Mouse (Mus musculus) granulocyte monocyte progenitor cell, adult 5-6 weeks (primary cell): Measurements from ENCODE around the gene Cadm2. TPM values are rescaled to one million over a fixed set of nuclear protein-coding genes. Genes with fewer than 3 reads are reported as not detected.

Experiments used
- ATAC-seq: replicated peaks from 2 replicates; pipeline ENCODE4 v1.8.0; 2016; ENCODE audit warnings: mild to moderate bottlenecking, moderate TSS enrichment, inconsistent platforms; ENCODE audit not compliant: poor library complexity, severe bottlenecking
- total RNA-seq, 2 experiments: library from RNA; stranded (forward) in 1 of 2; stranded (reverse) in 1 of 2; fragments of 200-712, 200-1000 nt in 1 of 2; fragments of >200 nt in 1 of 2; fragmentation: Nextera tagmentation in 1 of 2; gene quantifications; 2 replicates each; pipeline ENCODE4 v1.2.3; 2014 to 2017

Gene Cadm2
- total RNA-seq, 2 experiments from 2014 or later, result not detected

DNA sequence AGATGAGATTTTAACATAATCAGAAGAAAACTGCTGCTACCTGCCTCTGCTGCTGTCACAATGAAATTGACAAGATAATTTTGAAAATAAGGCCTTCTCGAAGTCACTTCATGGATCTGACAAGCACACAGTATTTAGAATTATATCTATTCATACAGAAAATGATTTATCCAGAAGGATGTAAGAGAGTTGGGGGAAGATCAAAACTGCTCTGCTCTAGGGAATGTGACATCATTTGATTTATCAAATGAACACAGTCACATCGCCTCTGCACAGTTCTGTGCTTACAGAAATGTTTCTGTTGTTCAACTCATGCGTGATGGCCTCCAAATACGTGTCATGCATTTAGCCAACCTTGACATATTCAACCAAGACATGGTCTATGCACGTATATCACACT, 437.8 kb downstream of the Cadm2 start:
- no peak for ATAC-seq

DNA sequence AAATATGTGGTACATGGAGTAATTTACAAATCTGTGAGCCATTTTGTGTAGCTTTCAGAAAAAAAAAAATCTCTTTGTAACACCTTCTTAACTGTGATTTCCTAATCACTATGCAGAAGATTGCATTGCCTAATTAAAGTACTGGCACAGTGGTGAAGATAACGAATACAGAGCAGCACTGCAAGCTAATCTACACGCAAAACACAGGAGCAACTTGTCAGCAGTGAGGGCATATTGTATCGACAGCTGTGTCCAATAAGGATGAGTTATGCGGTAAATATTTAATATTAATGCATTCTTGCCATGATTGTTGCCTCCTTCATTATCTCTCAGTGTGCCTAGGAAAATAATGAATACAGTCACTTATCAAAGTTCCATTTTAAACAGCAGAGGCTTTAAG, 445.3 kb downstream of the Cadm2 start:
- ATAC-seq, result no peak

DNA sequence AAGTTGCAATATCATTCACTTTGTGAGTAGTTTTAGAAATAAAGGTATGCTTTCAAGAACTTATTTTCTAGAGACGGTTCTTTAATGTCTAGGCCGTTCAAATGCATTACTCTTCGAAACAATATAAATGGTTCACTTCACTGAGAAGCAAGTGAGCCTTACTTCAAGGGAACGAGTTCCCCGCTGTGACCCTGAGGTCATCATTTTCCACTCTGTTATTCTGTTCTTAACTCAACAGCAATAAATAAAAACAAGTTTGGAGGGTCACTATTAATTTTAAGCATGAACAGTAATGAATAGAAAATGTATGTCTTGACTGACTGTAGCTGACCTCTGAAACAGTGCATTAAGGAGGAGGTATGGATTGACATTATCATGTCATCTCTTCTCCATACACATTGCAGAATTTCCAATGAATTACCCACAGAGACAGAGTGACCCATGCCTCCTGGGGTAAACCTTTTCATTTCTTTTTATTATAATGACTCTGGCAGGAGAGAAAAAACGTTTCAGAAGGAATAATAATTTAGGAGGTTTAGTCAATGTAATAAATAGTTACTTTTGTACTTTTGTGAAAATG, 458.4 kb downstream of the Cadm2 start:
- no peak for ATAC-seq

DNA sequence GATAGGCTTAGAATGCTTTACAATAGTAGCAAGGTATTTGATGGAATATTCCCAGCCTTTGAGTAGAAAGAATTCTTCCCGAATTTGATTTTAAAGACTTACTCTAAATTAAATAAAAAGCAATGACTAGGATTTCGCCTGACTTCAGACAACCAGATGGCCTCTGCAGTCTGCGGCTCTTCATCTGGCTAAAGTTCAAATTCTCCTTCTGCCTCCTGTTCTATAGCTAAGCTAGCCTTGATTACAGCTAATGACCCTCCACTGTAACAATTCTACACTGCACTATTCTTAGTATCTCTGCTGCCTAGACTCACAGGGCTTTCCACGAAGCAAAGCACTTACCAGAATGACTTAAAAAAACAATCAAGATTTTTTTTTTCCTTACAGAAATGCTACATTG, 495.9 kb downstream of the Cadm2 start:
- no peak for ATAC-seq

GRCm38 (mm10) chr16:67122532-67122931, 498.2 kb downstream of the Cadm2 start:
- ATAC-seq, result no peak

DNA sequence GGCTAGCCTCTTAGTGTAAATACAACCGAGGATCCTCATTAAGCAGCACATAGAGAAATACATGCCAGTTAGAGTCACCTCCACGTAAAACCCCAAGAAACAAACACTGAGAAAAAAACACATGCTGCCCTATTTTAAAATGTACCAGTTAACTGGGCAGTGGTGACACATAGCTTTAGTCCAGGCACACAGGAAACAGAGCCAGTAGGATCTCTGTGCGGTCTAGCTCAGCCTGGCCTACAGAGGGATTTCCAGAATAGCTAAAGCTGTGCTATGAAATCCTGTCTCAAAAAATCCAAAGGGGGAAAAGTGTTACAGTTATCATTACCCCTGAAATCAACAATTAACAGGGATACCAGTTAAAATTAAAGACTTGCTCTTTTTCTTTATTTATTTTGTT, 498.9 kb downstream of the Cadm2 start:
- ATAC-seq, result no peak

GRCm38 (mm10) chr16:67106478-67107061, 514.1 kb downstream of the Cadm2 start:
- no peak for ATAC-seq

- no peak for ATAC-seq
Measured at GRCm38 (mm10) chr16:67096706-67097105, 524.0 kb downstream of the Cadm2 start.

DNA sequence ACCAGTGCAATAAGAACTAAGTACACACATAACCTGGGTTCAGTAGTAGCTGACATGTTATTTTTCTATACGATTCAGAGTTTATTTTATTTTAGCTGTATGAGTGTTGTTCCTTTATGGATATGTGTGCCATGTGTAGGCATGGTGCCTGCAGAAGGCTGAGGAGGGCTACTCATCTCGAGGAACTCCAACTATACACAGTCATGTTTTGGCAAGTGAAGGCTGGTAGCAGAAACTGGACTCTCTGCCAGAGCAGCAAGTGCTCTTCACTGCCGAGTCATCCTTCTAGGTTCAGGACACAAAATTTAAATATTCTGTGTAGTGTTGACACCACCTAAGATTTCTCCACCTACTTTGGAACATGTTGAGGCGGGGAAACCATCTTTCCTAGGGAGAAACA, 524.8 kb downstream of the Cadm2 start:
- no peak for ATAC-seq

DNA sequence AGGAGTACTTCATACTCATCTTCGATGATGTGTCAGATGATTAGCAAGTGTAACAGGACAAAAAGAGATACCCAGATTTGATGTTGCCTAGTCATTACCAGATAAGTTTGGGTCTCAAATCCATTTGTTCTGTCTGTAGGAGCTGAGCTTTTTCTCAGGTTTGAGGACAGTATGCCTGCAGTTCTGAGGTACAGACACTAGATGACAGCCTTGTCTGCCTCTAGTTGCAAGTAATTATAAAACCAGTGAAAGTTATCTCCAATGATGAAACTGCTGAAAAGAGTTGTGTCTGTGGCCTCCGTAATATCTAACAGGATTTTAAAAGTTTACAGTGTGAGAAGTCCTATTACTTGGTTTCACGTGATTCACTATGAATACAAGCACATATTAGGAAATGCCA, 531.0 kb downstream of the Cadm2 start:
- no peak for ATAC-seq

DNA sequence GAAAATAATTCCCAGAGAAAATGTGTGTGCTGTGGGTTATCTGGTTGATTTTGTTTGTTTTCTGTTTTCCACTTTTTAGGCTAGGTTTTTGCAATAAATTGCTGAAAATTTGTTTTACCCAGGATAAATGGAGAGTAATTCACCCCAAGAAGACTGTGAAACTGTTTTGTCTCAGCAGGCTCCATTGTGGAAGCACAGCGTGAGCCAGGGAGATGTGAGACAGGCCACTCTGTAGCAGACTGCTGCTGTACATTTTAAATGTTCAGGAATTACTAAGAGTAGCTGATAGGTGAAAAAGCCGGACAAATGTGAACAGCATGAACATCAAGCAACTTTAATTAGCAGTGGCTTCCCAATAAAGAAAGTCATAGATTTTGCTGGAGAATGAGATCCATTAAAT, 541.4 kb downstream of the Cadm2 start:
- ATAC-seq, result no peak

GRCm38 (mm10) chr16:67076169-67076895, 544.4 kb downstream of the Cadm2 start:
- ATAC-seq, result no peak

DNA sequence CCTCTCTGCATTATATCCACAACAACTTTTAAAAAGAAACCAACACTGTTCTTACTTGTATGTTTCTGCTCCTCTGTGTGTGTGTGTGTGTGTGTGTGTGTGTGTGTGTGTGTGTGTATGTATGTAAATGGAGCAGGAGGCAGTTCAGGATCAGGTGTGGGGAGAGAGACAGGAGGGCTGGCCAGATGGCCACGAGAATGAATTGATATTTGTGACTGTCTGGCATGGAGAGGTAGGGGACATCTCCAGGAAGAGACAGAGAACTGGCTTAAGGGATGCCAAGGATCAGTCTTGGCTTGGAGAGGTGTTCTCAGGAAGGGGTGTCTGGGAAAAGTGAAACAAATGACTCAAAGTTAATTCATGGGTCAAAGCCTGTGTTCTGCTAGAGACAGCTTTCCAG, 552.2 kb downstream of the Cadm2 start:
- ATAC-seq, result no peak

DNA sequence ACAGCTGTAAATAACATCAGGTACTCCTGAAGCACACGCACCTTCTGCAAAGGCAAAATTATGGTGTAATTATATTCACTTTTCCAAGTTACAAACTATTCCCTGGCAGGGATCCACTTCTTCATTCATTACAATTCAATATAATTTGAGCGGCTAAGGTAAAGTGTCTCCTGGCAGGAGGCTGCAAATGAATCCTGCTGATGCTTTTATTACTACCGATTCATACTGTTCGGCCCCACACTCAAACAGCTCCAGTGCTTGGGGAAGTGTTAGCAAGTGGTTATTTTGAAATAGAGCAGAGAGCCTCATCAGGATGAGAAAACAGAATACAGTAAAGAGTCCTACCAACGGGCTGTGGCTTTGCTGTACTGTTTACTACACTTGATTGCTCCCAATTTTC, 589.8 kb downstream of the Cadm2 start:
- ATAC-seq, result no peak

DNA sequence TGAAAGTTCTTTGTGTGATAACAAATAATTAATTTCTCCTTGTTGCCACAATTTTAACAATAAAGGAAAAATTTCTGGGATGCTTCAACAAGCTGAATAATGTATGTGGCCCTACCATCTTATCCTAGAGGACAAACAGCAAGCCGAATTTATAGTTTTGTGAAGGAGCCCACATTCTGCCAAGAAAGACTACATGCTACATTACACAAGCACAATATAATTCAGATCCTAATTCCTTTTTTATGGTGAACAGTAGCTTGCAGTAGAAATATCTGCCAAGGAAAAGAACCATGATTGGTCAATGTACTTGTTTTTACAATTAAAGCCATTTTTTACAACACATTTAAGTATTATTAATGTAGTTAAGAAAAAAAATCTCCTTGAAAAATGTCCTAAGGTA, 600.9 kb downstream of the Cadm2 start:
- ATAC-seq, result no peak

- no peak for ATAC-seq
Measured at GRCm38 (mm10) chr16:67017710-67018109, 603.0 kb downstream of the Cadm2 start.

- ATAC-seq, result no peak
Measured at GRCm38 (mm10) chr16:67003161-67003560, 617.5 kb downstream of the Cadm2 start.

DNA sequence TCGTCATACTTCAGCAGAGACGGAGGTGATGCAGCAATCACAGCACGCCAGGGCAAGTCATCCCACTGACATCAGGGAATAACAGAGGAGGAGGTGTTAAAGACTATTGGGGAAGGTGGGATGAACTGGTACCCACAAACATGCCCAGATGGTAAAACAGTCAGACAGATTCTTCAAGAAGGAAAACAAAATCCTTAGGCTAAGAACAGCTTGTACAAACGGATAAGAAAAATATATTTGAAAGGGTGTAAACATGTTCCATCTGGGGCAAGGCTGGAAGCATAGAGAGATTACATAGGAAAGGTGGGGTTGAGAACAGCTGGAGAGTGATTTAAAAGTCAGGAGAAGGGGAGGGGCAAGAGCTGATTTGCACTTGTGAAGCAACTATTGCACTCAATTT, 619.0 kb downstream of the Cadm2 start:
- ATAC-seq, result no peak

DNA sequence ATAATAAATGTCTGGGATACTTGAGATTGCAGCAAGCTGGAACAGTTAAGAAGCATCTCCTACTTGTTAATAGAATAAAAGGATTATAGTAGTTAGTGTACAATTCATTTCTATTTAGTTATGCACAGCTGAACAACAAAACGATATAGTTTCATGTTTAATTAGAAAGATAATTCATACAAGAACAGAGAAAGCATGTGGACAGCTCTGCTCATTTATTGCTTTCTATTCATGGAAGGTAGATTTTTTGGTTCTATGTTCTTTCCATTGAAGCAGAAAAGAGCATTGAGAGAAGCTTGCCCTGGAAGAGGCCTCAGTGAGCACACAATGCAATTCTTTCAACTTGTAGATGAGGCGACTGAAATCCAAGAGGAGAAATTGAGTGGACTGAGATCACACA, 623.2 kb downstream of the Cadm2 start:
- no peak for ATAC-seq

DNA sequence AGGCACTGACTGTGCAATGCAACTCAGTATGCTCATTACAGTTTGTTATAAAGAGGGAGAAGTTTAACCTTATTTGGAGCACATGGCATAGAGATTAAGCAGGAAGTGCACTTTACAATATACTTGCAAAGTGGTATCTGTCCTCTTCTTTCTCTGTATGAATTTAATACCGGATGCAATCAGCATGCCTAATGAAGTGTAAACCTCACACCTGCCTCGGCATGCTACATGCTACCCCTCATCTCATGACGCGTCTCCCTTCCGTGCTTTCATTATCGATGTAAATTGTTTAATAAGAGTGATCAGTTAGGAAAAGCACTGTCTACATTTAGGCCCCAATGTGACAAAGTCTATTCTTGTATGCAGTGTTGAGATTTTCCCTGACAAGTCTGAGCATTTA, 633.0 kb downstream of the Cadm2 start:
- ATAC-seq, result no peak

- ATAC-seq, result no peak
Measured at GRCm38 (mm10) chr16:66986879-66987278, 633.8 kb downstream of the Cadm2 start.

DNA sequence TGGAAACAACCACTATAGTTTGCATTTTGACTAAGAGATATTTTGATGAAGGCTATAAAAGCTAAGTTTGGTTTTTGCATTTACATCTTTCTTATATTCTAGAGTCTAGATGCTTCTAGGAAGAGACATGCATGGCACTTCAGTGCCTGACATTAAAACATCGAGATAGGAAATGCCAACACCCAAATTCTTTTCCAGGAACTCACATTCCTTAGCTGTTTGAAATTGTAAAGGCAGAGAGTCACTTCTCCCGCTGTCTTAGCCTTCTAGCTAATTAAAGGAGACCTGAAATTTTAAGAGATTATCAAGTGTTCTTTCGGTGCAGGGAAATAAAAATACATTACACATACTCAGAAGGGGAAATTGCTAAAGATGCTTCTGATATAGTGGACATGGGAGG, 649.8 kb downstream of the Cadm2 start:
- ATAC-seq, result no peak
